Mouse (Mus musculus) midbrain, embryonic 16.5 days (tissue): ENCODE measurements around the gene Ormdl1. TPM values are rescaled to one million over a fixed set of nuclear protein-coding genes. Genes with fewer than 3 reads are reported as not detected.

Source experiments
- polyA plus RNA-seq: library from polyadenylated mRNA; unstranded; fragments of >200 nt; fragmentation: Nextera tagmentation; extraction: Ambion mirVana; gene quantifications from 2 replicates; pipeline ENCODE4 v1.2.1, GENCODE M21; 2015

Ormdl1 gene
- polyA plus RNA-seq, 1 experiment from 2014 or later: 63.7 TPM

Other genes starting within 250 kb of the Ormdl1 start
- gene Mstn, start 235.5 kb upstream of the Ormdl1 start, polyA plus RNA-seq: 0.18 and 0.25 TPM in 2 replicates
- not detected in 2 replicates for gene 1700019A02Rik, start 109.5 kb upstream of the Ormdl1 start, polyA plus RNA-seq
- gene Pms1, start 77 bp upstream of the Ormdl1 start, polyA plus RNA-seq: 9.3 and 11.8 TPM in 2 replicates
- not detected in 2 replicates for gene Gm28778, start within 50 bp of the Ormdl1 start, polyA plus RNA-seq
- 17.7 and 20.9 TPM in 2 replicates for gene Osgepl1, start 16.5 kb downstream of the Ormdl1 start, polyA plus RNA-seq
- 11.4 TPM in 1 of 2 replicates, not detected in the other for gene Asdurf, start 55.5 kb downstream of the Ormdl1 start, polyA plus RNA-seq
- 2.4 and 2.5 TPM in 2 replicates for gene Gm28551, start 55.6 kb downstream of the Ormdl1 start, polyA plus RNA-seq
- gene Asnsd1, start 55.7 kb downstream of the Ormdl1 start, polyA plus RNA-seq: 52.5 and 56.4 TPM in 2 replicates